Mouse (Mus musculus): ENCODE measurements at regions not wholly inside any gene's neighbourhood (a gene's known extent, or its start where the extent isn't known, plus 50 kb on each side); places are given as distances from the start of the nearest gene placed in this dataset.

GRCm38 (mm10) chr7:36917011-36917410 is 219.1 kb downstream of the Tshz3 start:
- Histone ChIP-seq H3K4me3 (ENCODE audit: low read depth, low read length) (no peak overlapping the region), H3K9ac (replicated peaks; ENCODE audit: low read depth, low read length) (no peak overlapping the region), H3K27me3 (ENCODE audit: control insufficient read depth, insufficient read depth, low read length) (no peaks in the 10 kb centered on the region), H3K4me1 (ENCODE audit: control insufficient read depth, insufficient read depth, low read length) (0 out of 2 replicates have a peak, but pooled peaks cover 3% of the 10 kb centered on the region), H3K36me3 (ENCODE audit: control insufficient read depth, insufficient read depth, low read length) (no peaks in the 10 kb centered on the region), H3K27ac (ENCODE audit: low read length) (no peak overlapping the region), H3K4me2 (replicated peaks; ENCODE audit: low read depth, low read length) (no peak overlapping the region), H3K9me3 (ENCODE audit: control insufficient read depth, low read depth, low read length) (no peaks in the 10 kb centered on the region)
- WGBS, result 34% methylated on average over 9 of the region's 9 CpGs
- ATAC-seq (ENCODE audit: insufficient number of reproducible peaks, insufficient read depth, low FRiP score, low read depth), result no peak

GRCm38 (mm10) chr7:36919413-36919812 is 221.5 kb downstream of the Tshz3 start:
- Histone ChIP-seq H3K27me3 (ENCODE audit: control insufficient read depth, insufficient read depth, low read length) (no peaks in the 10 kb centered on the region), H3K36me3 (ENCODE audit: control insufficient read depth, insufficient read depth, low read length) (no peaks in the 10 kb centered on the region), H3K4me1 (ENCODE audit: control insufficient read depth, insufficient read depth, low read length) (0 out of 2 replicates have a peak, but pooled peaks cover 2% of the 10 kb centered on the region), H3K4me3 (ENCODE audit: low read depth, low read length) (no peak overlapping the region), H3K9ac (replicated peaks; ENCODE audit: low read depth, low read length) (no peak overlapping the region), H3K27ac (ENCODE audit: low read length) (no peak overlapping the region), H3K9me3 (ENCODE audit: control insufficient read depth, low read depth, low read length) (no peaks in the 10 kb centered on the region), H3K4me2 (replicated peaks; ENCODE audit: low read depth, low read length) (no peak overlapping the region)
- no peak for ATAC-seq (ENCODE audit: insufficient number of reproducible peaks, insufficient read depth, low FRiP score, low read depth)
- WGBS, result 68% methylated on average over 4 of the region's 4 CpGs

DNA sequence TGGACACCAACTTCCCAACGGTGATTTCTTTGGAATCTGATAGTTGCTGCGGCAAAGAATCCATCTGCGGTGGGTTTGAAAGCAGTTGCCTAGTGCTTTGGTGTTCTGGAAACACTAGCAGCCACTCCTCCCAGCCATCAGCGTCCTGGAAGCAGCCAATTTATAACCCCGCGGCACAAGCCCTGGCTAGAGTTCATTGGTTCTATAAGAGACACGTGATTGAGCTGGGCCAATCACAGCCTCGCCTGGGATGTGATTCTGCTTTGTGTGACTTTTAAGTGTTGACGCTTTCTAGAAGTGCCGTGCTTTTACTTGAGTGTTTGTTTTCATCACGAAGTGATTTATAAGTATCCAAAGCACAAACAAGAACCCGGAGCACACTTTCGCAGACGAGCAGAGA is 223.1 kb downstream of the Tshz3 start:
- WGBS, result 59% methylated on average over 14 of the region's 14 CpGs
- Histone ChIP-seq H3K9me3 (ENCODE audit: control insufficient read depth, low read depth, low read length) (no peaks in the 10 kb centered on the region), H3K4me3 (ENCODE audit: low read depth, low read length) (no peak overlapping the region), H3K27me3 (ENCODE audit: control insufficient read depth, insufficient read depth, low read length) (no peaks in the 10 kb centered on the region), H3K9ac (replicated peaks; ENCODE audit: low read depth, low read length) (no peak overlapping the region), H3K4me1 (ENCODE audit: control insufficient read depth, insufficient read depth, low read length) (0 out of 2 replicates have a peak, but pooled peaks cover 3% of the 10 kb centered on the region), H3K36me3 (ENCODE audit: control insufficient read depth, insufficient read depth, low read length) (no peaks in the 10 kb centered on the region), H3K4me2 (replicated peaks; ENCODE audit: low read depth, low read length) (no peak overlapping the region), H3K27ac (ENCODE audit: low read length) (no peak overlapping the region)
- no peak for ATAC-seq (ENCODE audit: insufficient number of reproducible peaks, insufficient read depth, low FRiP score, low read depth)

- no peaks in the 10 kb centered on the region for H3K4me1 ChIP-seq (ENCODE audit: control insufficient read depth, insufficient read depth, low read length)
- H3K4me3 ChIP-seq (ENCODE audit: low read depth, low read length), result no peak overlapping the region
- no peak overlapping the region for H3K27ac ChIP-seq (ENCODE audit: low read length)
- 78% methylated on average over 4 of the region's 4 CpGs for WGBS
- H3K27me3 ChIP-seq (ENCODE audit: control insufficient read depth, insufficient read depth, low read length), result no peaks in the 10 kb centered on the region
- no peak overlapping the region for H3K9ac ChIP-seq (replicated peaks; ENCODE audit: low read depth, low read length)
- no peaks in the 10 kb centered on the region for H3K36me3 ChIP-seq (ENCODE audit: control insufficient read depth, insufficient read depth, low read length)
- no peaks in the 10 kb centered on the region for H3K9me3 ChIP-seq (ENCODE audit: control insufficient read depth, low read depth, low read length)
- no peak overlapping the region for H3K4me2 ChIP-seq (replicated peaks; ENCODE audit: low read depth, low read length)
- no peak for ATAC-seq (ENCODE audit: insufficient number of reproducible peaks, insufficient read depth, low FRiP score, low read depth)
These were observed 235.6 kb downstream of the Tshz3 start for GRCm38 (mm10) chr7:36933490-36933889.

GRCm38 (mm10) chr7:36934792-36935555 is 237.1 kb downstream of the Tshz3 start:
- Histone ChIP-seq H3K27ac (ENCODE audit: low read length) (peak overlapping the region; percentile 27; the same call in 1 of the 2 replicates), H3K4me3 (ENCODE audit: low read depth, low read length) (no peak overlapping the region)
- ATAC-seq (ENCODE audit: insufficient number of reproducible peaks, insufficient read depth, low FRiP score, low read depth), result peak; percentile 37; the same call in 1 of the 2 replicates

GRCm38 (mm10) chr7:36940611-36941010 is 242.7 kb downstream of the Tshz3 start:
- Histone ChIP-seq H3K9me3 (ENCODE audit: control insufficient read depth, low read depth, low read length) (no peaks in the 10 kb centered on the region), H3K9ac (replicated peaks; ENCODE audit: low read depth, low read length) (no peak overlapping the region), H3K36me3 (ENCODE audit: control insufficient read depth, insufficient read depth, low read length) (no peaks in the 10 kb centered on the region), H3K4me3 (ENCODE audit: low read depth, low read length) (no peak overlapping the region), H3K27ac (ENCODE audit: low read length) (no peak overlapping the region), H3K4me1 (ENCODE audit: control insufficient read depth, insufficient read depth, low read length) (peaks cover 12% of the 10 kb centered on the region), H3K4me2 (replicated peaks; ENCODE audit: low read depth, low read length) (no peak overlapping the region), H3K27me3 (ENCODE audit: control insufficient read depth, insufficient read depth, low read length) (no peaks in the 10 kb centered on the region)
- ATAC-seq (ENCODE audit: insufficient number of reproducible peaks, insufficient read depth, low FRiP score, low read depth), result no peak
- WGBS, result 18% methylated on average over 10 of the region's 10 CpGs

More at GRCm38 (mm10) chr7:36934792-36935555, 237.1 kb downstream of the Tshz3 start:
- Histone ChIP-seq H3K36me3 (ENCODE audit: control insufficient read depth, insufficient read depth, low read length) (no peaks in the 10 kb centered on the region), H3K4me2 (replicated peaks; ENCODE audit: low read depth, low read length) (peak overlapping the region; percentile 8), H3K9ac (replicated peaks; ENCODE audit: low read depth, low read length) (no peak overlapping the region), H3K4me1 (ENCODE audit: control insufficient read depth, insufficient read depth, low read length) (no peaks in the 10 kb centered on the region), H3K9me3 (ENCODE audit: control insufficient read depth, low read depth, low read length) (no peaks in the 10 kb centered on the region), H3K27me3 (ENCODE audit: control insufficient read depth, insufficient read depth, low read length) (no peaks in the 10 kb centered on the region)
- 37% methylated on average over 21 of the region's 21 CpGs for WGBS

GRCm38 (mm10) chr7:36945024-36945815 is 247.3 kb downstream of the Tshz3 start:
- H3K4me1 ChIP-seq (ENCODE audit: control insufficient read depth, insufficient read depth, low read length), result peaks cover 12% of the 10 kb centered on the region
- 48% methylated on average over 14 of the region's 14 CpGs for WGBS
- H3K27ac ChIP-seq (ENCODE audit: low read length), result no peak overlapping the region
- no peak overlapping the region for H3K4me3 ChIP-seq (ENCODE audit: low read depth, low read length)
- no peak for ATAC-seq (ENCODE audit: insufficient number of reproducible peaks, insufficient read depth, low FRiP score, low read depth)
- no peak overlapping the region for H3K4me2 ChIP-seq (replicated peaks; ENCODE audit: low read depth, low read length)
- no peaks in the 10 kb centered on the region for H3K36me3 ChIP-seq (ENCODE audit: control insufficient read depth, insufficient read depth, low read length)
- no peak overlapping the region for H3K9ac ChIP-seq (replicated peaks; ENCODE audit: low read depth, low read length)
- H3K9me3 ChIP-seq (ENCODE audit: control insufficient read depth, low read depth, low read length), result no peaks in the 10 kb centered on the region
- H3K27me3 ChIP-seq (ENCODE audit: control insufficient read depth, insufficient read depth, low read length), result no peaks in the 10 kb centered on the region

GRCm38 (mm10) chr7:36949511-36949910 is 251.6 kb downstream of the Tshz3 start:
- WGBS, result 47% methylated on average over 10 of the region's 10 CpGs
- H3K27me3 ChIP-seq (ENCODE audit: control insufficient read depth, insufficient read depth, low read length), result no peaks in the 10 kb centered on the region
- no peaks in the 10 kb centered on the region for H3K9me3 ChIP-seq (ENCODE audit: control insufficient read depth, low read depth, low read length)
- peaks cover 5% of the 10 kb centered on the region; the same call in 1 of the 2 replicates for H3K4me1 ChIP-seq (ENCODE audit: control insufficient read depth, insufficient read depth, low read length)
- no peak overlapping the region for H3K27ac ChIP-seq (ENCODE audit: low read length)
- no peak overlapping the region for H3K4me2 ChIP-seq (replicated peaks; ENCODE audit: low read depth, low read length)
- no peak for ATAC-seq (ENCODE audit: insufficient number of reproducible peaks, insufficient read depth, low FRiP score, low read depth)
- H3K9ac ChIP-seq (replicated peaks; ENCODE audit: low read depth, low read length), result no peak overlapping the region
- no peak overlapping the region for H3K4me3 ChIP-seq (ENCODE audit: low read depth, low read length)
- H3K36me3 ChIP-seq (ENCODE audit: control insufficient read depth, insufficient read depth, low read length), result no peaks in the 10 kb centered on the region

Data from stomach, embryonic 14.5 days (tissue).